Mouse (Mus musculus): ENCODE data around the gene Usp10. TPM values are rescaled to one million over a fixed set of nuclear protein-coding genes. Genes with fewer than 3 reads are reported as not detected.

Usp10 gene
- total RNA-seq, 2 experiments from 2014 or later = 57.4 to 65.4 TPM

DNA sequence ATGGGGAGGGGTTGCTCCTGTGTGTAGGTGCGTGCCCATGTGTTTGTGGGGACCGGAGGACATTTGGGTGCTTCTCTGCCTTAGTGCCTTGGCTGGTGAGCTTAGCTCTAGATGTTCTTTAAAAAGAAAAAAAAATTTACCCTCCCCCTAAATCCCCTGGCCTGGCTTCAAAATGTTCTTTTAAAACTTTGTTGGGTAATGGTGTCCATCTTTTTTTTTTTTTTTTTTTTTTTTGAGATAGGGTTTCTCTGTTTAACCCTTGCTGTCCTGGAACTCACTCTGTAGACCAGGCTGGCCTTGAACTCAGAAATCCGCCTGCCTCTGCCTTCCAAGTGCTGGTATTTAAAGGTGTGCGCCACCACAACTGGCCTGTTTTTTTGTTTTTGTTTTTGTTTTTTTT, 5.1 kb downstream of the Usp10 start:
- DNase-seq = no peak

- no peak for DNase-seq
Observed at GRCm38 (mm10) chr8:119916237-119916892, 6.2 kb downstream of the Usp10 start.

DNA sequence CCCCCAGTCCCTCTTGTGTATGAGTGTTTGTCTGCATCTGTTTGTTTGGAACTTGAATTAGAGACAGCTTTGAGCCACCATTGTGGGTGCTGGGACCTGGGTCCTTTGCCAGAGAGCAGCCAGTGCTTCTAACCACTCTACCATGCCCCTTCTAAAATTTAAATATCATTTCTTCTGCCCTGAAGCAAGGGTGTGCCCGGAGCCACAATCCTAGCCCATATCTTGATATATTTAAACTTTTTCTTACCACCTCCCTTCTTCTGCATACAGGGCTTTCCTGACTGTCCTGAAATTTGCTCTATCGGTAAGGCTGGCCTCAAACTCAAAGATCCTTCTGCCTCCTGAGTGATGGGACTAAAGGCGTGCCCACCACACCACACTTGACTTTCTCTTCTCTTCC, 7.3 kb downstream of the Usp10 start:
- DNase-seq = no peak

GRCm38 (mm10) chr8:119918155-119918567, 8.0 kb downstream of the Usp10 start:
- no peak for DNase-seq

DNA sequence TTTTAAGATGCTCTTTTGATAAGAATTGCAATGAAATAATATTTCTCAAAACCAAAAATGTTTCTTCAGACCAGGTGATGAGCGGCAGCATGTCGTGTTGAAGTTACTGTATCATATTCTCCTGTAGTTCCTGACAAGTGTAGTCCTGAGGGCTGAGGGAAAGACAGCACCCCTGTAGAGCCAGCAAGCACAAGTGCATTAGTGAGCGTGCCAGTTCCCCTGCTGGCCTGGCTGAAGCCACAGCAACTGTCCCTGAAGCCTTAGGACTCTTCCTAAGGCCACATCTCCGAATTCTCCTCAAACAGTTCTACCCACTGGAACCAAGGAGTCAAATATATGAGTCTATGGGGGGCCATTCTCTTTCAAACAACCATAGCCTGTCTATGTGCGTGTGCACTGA, 13.1 kb downstream of the Usp10 start:
- no peak for DNase-seq

DNA sequence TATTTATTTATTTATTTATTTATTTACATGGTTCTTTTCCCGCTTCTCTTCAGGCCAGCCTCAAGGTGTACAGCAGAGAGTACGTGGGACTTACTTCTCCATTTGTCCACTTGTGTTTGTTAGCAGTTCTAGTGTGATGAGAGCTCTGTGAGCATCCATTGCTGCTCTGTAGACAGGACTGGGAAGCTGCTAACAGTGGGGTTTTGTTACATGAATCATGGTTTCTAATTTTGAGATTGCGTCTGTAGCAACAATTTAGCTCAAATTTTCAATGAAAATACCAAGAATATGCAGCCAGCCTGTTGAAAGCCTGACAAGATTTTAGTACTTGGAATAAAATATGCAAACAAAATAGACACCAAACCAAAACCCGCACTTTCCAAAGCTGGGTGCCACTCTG, 15.3 kb downstream of the Usp10 start:
- no peak for DNase-seq

GRCm38 (mm10) chr8:119926474-119926873, 16.3 kb downstream of the Usp10 start:
- DNase-seq = no peak

DNA sequence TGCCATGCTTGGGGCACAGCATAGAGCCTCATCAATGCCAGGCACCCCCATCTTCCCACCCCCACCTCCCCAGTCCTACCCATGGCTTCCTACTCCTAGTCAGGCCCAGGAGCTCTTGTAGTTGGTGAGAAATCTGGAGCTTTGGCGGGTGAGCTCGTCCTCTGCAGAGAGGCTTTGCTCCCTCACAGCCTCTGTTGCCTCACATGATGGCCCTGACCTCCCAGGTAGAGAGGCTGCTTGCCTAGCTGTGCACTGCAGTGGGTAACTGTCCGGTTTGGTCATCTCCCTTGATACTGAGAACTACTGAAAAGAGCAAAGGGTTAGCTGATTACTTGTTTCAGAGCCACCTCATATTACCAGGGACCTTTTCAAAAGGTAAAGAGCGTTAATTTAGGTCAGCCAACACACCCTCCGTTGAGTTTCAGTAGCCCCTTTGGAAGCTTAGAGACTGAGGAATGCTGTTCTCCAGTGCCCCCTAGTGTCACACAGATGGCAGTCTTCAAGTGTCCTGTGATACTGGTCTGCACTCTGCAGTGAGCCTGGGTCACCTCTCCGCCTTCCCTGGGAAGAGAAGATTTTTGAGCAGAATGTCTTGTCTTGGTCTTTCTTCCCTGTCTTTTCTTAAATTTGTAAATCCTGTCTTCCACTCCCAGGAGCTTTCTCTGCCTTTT, 17.4 kb downstream of the Usp10 start:
- DNase-seq = no peak

DNA sequence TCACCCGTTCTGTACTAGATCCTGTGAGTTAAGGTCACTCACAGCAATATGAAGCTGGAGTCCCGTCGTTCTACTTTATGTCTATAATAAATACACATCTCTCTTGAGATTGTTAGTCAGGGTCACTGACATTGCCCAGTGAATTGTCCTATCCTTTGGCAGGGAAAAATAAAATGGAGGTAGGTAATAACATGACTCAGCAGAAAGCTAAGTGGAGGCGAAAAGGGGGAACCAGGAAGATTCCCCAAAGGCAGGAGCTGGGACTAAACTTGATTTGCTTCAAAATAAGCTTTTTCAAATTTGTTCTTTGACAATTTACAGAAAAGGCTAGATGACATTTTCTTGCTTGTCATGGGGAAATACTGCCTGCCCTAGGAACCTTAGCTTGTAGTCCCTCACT, 21.2 kb downstream of the Usp10 start:
- no peak for DNase-seq

DNA sequence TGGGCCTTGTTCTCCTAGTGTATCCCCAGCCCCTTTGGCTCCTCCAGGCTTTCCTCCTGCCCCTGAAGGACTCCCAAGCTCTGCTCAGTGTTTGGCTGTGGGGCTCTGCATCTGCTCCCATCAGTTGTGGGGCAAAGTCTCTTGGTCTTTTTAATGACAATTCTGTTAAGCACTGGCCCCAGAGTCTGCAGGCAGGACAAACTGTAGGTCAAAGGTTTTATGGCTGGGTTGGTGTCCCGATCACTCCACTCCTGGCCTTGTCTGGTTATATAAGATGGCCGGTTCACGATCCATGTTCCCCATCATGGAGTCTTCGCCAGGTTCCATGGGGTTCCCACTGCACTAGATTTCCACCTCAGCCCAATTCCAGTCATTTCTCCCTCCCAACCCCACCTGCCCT, 23.5 kb downstream of the Usp10 start:
- DNase-seq = no peak

DNA sequence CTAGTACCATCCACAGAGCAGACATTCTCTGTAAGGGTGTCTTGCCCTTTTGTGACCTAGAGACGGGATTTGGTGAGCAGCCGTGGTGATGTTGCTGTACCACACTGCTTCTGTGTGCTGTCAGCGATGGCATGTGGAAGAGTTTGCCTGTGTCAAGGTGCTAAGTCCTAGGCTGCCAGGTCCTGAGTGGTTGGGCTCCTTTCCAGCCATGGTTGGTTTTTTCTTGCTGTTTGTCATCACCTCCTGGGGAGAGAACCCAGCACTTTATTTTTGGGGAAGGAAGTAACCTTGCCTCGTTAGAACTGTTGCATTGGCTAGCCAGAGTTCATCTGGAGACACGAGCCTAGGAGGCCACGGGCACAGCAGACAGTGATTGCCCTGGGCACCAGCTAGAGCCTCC, 25.4 kb downstream of the Usp10 start:
- DNase-seq = no peak

GRCm38 (mm10) chr8:119938481-119938880, 28.3 kb downstream of the Usp10 start:
- DNase-seq = no peak

DNA sequence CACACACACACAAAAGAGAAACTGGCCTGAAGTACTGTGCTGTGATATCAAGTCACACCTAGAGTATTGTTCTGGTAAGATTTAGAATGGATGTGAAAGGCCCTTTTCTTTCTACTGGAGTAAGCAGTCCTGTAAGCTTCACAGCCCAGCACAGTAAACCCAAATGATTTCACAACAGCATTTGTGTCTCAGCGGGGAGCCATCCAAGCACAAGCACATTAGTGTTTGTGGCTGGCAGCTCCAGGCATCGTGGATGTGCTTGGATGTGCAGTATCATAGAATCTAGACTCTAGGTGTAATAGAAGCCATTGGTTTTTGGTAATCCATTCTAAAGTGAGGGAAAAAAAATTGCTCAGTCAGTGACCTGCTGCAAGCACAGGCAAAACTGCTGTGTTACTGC, 29.2 kb downstream of the Usp10 start:
- DNase-seq = no peak

- no peak for DNase-seq
Observed at GRCm38 (mm10) chr8:119941471-119941870, 31.3 kb downstream of the Usp10 start.

DNA sequence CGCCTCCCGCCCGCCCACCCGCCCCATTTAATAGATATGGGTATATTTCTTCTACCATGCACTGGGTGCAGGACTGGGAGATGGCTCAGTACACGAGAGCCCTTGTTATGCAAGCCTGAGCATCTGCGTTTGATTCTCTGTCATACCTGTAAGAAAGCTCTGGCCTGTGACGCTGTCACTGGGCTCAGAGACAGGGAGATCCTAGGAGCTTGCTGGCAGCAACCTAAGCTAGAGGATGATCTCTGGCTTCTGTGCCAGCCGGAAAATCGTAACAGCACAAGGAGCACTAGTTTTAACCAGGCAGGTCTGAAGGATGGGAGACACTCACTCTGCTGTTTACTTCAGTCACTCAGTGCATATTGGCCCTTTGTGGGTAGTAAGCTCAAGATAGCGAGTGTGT, 33.5 kb downstream of the Usp10 start:
- no peak for DNase-seq

- DNase-seq = peak; percentile 80
Observed at GRCm38 (mm10) chr8:119944096-119944811, 34.1 kb downstream of the Usp10 start.

GRCm38 (mm10) chr8:119946326-119946865, 36.2 kb downstream of the Usp10 start:
- DNase-seq = no peak

GRCm38 (mm10) chr8:119947653-119948052, 37.5 kb downstream of the Usp10 start:
- no peak for DNase-seq

- no peak for DNase-seq
Observed at GRCm38 (mm10) chr8:119948340-119948739, 38.2 kb downstream of the Usp10 start.

DNA sequence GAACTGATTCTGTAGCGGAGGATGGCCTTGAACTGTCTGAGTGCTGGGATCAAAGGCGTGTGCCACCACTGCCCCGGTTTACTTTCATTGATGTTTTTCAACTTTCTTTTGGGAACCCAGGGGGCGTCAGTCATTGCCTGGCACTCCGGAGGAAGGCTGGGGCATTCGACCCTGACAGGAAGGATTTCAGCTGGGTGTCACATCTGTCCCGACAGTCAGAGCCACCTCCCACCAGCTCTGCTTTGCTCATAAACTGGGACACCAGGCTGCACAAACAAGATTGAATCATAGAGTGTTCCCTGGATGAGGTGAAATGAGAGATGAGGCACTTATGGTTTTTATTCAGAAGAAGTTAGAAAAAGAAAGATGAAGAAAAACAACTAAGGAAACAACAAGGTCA, 42.1 kb downstream of the Usp10 start:
- no peak for DNase-seq

- DNase-seq = no peak
Observed at GRCm38 (mm10) chr8:119952747-119953146, 42.6 kb downstream of the Usp10 start.

DNA sequence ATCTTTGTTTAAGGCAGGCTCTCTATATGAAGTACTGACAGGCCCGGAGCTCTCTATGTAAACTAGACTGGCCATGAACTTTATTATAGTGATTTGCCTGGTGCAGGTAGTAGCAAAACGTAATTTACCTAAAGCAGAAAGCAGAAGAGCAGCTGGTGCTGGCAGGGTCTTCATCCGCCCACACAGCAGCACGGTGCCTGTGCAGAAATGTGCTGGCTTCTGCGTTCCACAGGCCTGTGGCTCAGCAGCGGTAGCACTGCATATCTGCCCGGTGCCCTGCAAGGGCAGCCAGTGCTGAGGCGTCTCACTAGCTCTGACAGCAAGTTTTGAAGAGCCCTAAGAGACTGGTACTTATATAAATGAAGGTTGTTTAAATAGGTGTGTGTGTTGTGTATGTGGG, 45.2 kb downstream of the Usp10 start:
- DNase-seq = no peak

DNA sequence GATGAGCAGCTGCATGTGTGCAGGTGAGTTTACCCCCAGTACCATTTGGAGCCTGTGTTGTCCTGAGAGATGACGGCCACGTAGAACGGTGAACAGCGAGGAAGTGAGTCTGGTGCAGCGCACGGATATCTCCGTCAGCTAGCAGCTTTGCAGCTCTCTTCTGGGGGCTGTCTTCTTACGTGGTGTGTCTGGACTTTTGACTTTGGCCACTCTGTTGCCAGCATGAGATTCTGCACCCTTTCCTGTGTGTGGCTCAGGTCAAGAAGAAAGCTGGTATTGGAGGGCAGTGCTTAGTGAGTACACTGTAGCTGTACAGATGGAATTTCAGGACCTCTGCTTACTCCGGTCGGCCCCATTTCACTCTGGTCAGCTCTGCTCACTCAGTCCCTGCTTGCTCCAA, 47.9 kb downstream of the Usp10 start:
- DNase-seq = no peak

All from gastrocnemius, postnatal 10 days (tissue).